Mouse (Mus musculus): ENCODE data around the gene Tmc5. TPM values are rescaled to one million over a fixed set of nuclear protein-coding genes. Genes with fewer than 3 reads are reported as not detected.
A peak's percentile ranks its signal among the peaks of the same experiment; 100 is the strongest.

The Tmc5 gene
- polyA plus RNA-seq, 1 experiment from 2014 or later = 1.0 TPM

- no peak for ATAC-seq (ENCODE audit: low read depth)
- H3K4me3 ChIP-seq (ENCODE audit: low read depth, low read length) = peak overlapping the region; percentile 70
- 21% methylated on average over 7 of the region's 7 CpGs for WGBS
- peak overlapping the region; percentile 86 for H3K9ac ChIP-seq (ENCODE audit: low read depth, low read length)
- H3K27ac ChIP-seq (replicated peaks; ENCODE audit: low read depth, low read length) = no peak overlapping the region
- peak overlapping the region; percentile 94 for H3K4me2 ChIP-seq (ENCODE audit: low read depth, low read length)
- no peak for DNase-seq (ENCODE audit: low spot score)
- 0 out of 2 replicates have a peak, but pooled peaks cover 4% of the 10 kb centered on the region for H3K9me3 ChIP-seq (ENCODE audit: control insufficient read depth, low read length)
- H3K36me3 ChIP-seq (ENCODE audit: control insufficient read depth, insufficient read depth, low read length) = 0 out of 2 replicates have a peak, but pooled peaks cover 4% of the 10 kb centered on the region
- H3K27me3 ChIP-seq (replicated peaks; ENCODE audit: control insufficient read depth, insufficient read depth, low read length) = no peaks in the 10 kb centered on the region
- H3K4me1 ChIP-seq (ENCODE audit: control insufficient read depth, insufficient read depth, low read length) = 0 out of 2 replicates have a peak, but pooled peaks cover 2% of the 10 kb centered on the region
Observed at GRCm38 (mm10) chr7:118583821-118584220, 13.3 kb upstream of the Tmc5 start.

- no peaks in the 10 kb centered on the region for H3K27me3 ChIP-seq (replicated peaks; ENCODE audit: control insufficient read depth, insufficient read depth, low read length)
- H3K36me3 ChIP-seq (ENCODE audit: control insufficient read depth, insufficient read depth, low read length) = 0 out of 2 replicates have a peak, but pooled peaks cover 4% of the 10 kb centered on the region
- ATAC-seq (ENCODE audit: low read depth) (peak; percentile 90), DNase-seq (ENCODE audit: low spot score) (peak; percentile 83)
- WGBS = 2% methylated on average over 14 of the region's 51 CpGs
- peak within 1 kb of the TSS; percentile 94 for H3K4me2 ChIP-seq (ENCODE audit: low read depth, low read length)
- H3K9me3 ChIP-seq (ENCODE audit: control insufficient read depth, low read length) = 0 out of 2 replicates have a peak, but pooled peaks cover 4% of the 10 kb centered on the region
- H3K9ac ChIP-seq (ENCODE audit: low read depth, low read length) = peak within 1 kb of the TSS; percentile 86
- no peak within 1 kb of the TSS for H3K27ac ChIP-seq (replicated peaks; ENCODE audit: low read depth, low read length)
- H3K4me1 ChIP-seq (ENCODE audit: control insufficient read depth, insufficient read depth, low read length) = 0 out of 2 replicates have a peak, but pooled peaks cover 2% of the 10 kb centered on the region
- peak within 1 kb of the TSS; percentile 70 for H3K4me3 ChIP-seq (ENCODE audit: low read depth, low read length)
Observed at GRCm38 (mm10) chr7:118584257-118584907, 12.7 kb upstream of the Tmc5 start, which contains the start of gene Tmc7. Gene Tmc7, minus strand, starts transcription at chr7:118584736.

GRCm38 (mm10) chr7:118584926-118585325 lies 12.2 kb upstream of the Tmc5 start:
- Histone ChIP-seq H3K9ac (ENCODE audit: low read depth, low read length) (peak overlapping the region; percentile 86), H3K4me2 (ENCODE audit: low read depth, low read length) (peak overlapping the region; percentile 94), H3K9me3 (ENCODE audit: control insufficient read depth, low read length) (0 out of 2 replicates have a peak, but pooled peaks cover 4% of the 10 kb centered on the region), H3K4me3 (ENCODE audit: low read depth, low read length) (peak overlapping the region; percentile 70), H3K4me1 (ENCODE audit: control insufficient read depth, insufficient read depth, low read length) (0 out of 2 replicates have a peak, but pooled peaks cover 2% of the 10 kb centered on the region), H3K27ac (replicated peaks; ENCODE audit: low read depth, low read length) (no peak overlapping the region), H3K36me3 (ENCODE audit: control insufficient read depth, insufficient read depth, low read length) (0 out of 2 replicates have a peak, but pooled peaks cover 2% of the 10 kb centered on the region), H3K27me3 (replicated peaks; ENCODE audit: control insufficient read depth, insufficient read depth, low read length) (no peaks in the 10 kb centered on the region)
- no peak for DNase-seq (ENCODE audit: low spot score)
- no peak for ATAC-seq (ENCODE audit: low read depth)
- 73% methylated on average over 5 of the region's 5 CpGs for WGBS

DNA sequence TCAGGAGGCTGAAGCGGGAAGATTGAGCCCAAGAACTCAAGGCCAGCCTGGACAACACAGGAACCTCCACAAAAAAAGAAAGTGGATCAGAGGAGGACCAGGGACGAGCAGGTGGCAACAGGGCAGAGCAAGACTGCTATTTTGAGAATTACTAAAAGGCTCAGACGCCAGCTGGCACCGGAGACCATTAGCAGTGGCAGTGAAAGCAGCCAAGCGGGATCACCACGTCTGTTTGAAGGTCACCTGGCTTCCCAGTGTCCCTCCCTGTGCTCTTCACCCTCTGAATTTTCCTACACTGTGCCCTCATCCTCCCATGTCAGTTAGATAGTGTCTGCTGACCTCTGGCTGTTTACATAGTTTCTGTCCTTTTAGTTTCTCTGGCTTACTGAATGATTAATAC lies 11.2 kb upstream of the Tmc5 start:
- H3K4me1 ChIP-seq (ENCODE audit: control insufficient read depth, insufficient read depth, low read length) = 0 out of 2 replicates have a peak, but pooled peaks cover 2% of the 10 kb centered on the region
- no peaks in the 10 kb centered on the region for H3K27me3 ChIP-seq (replicated peaks; ENCODE audit: control insufficient read depth, insufficient read depth, low read length)
- H3K27ac ChIP-seq (replicated peaks; ENCODE audit: low read depth, low read length) = no peak overlapping the region
- H3K36me3 ChIP-seq (ENCODE audit: control insufficient read depth, insufficient read depth, low read length) = no peaks in the 10 kb centered on the region
- no peak for ATAC-seq (ENCODE audit: low read depth)
- WGBS = 72% methylated on average over 6 of the region's 6 CpGs
- H3K9ac ChIP-seq (ENCODE audit: low read depth, low read length) = no peak overlapping the region
- 0 out of 2 replicates have a peak, but pooled peaks cover 1% of the 10 kb centered on the region for H3K9me3 ChIP-seq (ENCODE audit: control insufficient read depth, low read length)
- H3K4me2 ChIP-seq (ENCODE audit: low read depth, low read length) = no peak overlapping the region
- no peak overlapping the region for H3K4me3 ChIP-seq (ENCODE audit: low read depth, low read length)
- no peak for DNase-seq (ENCODE audit: low spot score)

DNA sequence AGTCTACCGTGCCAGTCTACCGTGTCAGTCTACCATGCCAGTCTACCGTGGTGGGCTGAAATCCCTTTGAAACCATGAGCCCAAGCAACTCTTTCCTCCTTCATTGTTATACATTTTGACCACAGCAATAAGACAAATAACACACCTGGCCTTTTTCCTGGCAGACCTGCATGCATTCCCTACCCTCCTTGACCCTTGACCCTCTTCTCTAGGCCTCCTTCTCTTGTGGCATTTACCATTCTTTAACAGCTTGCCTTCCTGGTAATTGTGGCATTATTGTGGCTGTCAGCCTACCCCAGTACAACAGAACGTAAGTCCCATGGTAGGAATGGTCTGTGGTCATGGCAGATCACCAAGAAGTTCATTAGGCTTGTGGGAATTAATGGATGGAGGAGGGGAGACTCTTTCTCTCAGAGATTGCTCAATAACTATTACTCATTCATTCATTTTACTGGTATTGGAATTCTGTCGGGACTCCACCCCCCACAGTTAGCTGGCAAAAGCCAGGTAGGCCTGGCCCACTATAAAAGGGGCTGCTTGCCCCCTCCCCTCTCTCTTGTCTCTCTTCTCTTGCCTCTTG lies 6.3 kb upstream of the Tmc5 start:
- 93% methylated on average over 5 of the region's 5 CpGs for WGBS
- ATAC-seq (ENCODE audit: low read depth) = no peak

GRCm38 (mm10) chr7:118592146-118592545 lies 5.0 kb upstream of the Tmc5 start:
- Histone ChIP-seq H3K9me3 (ENCODE audit: control insufficient read depth, low read length) (no peaks in the 10 kb centered on the region), H3K4me2 (ENCODE audit: low read depth, low read length) (no peak overlapping the region), H3K27ac (replicated peaks; ENCODE audit: low read depth, low read length) (no peak overlapping the region), H3K9ac (ENCODE audit: low read depth, low read length) (no peak overlapping the region), H3K36me3 (ENCODE audit: control insufficient read depth, insufficient read depth, low read length) (no peaks in the 10 kb centered on the region), H3K27me3 (replicated peaks; ENCODE audit: control insufficient read depth, insufficient read depth, low read length) (peaks cover 12% of the 10 kb centered on the region), H3K4me3 (ENCODE audit: low read depth, low read length) (no peak overlapping the region), H3K4me1 (ENCODE audit: control insufficient read depth, insufficient read depth, low read length) (peaks cover 25% of the 10 kb centered on the region)
- no peak for DNase-seq (ENCODE audit: low spot score)
- WGBS = 13% methylated on average over 6 of the region's 6 CpGs
- ATAC-seq (ENCODE audit: low read depth) = no peak

More for the DNA sequence above, 6.3 kb upstream of the Tmc5 start:
- H3K4me1 ChIP-seq (ENCODE audit: control insufficient read depth, insufficient read depth, low read length) = peaks cover 25% of the 10 kb centered on the region
- H3K9ac ChIP-seq (ENCODE audit: low read depth, low read length) = no peak overlapping the region
- no peak for DNase-seq (ENCODE audit: low spot score)
- no peaks in the 10 kb centered on the region for H3K9me3 ChIP-seq (ENCODE audit: control insufficient read depth, low read length)
- no peaks in the 10 kb centered on the region for H3K27me3 ChIP-seq (replicated peaks; ENCODE audit: control insufficient read depth, insufficient read depth, low read length)
- no peak overlapping the region for H3K4me3 ChIP-seq (ENCODE audit: low read depth, low read length)
- no peak overlapping the region for H3K4me2 ChIP-seq (ENCODE audit: low read depth, low read length)
- no peak overlapping the region for H3K27ac ChIP-seq (replicated peaks; ENCODE audit: low read depth, low read length)
- H3K36me3 ChIP-seq (ENCODE audit: control insufficient read depth, insufficient read depth, low read length) = no peaks in the 10 kb centered on the region

- no peak overlapping the region for H3K9ac ChIP-seq (ENCODE audit: low read depth, low read length)
- peaks cover 26% of the 10 kb centered on the region for H3K27me3 ChIP-seq (replicated peaks; ENCODE audit: control insufficient read depth, insufficient read depth, low read length)
- no peaks in the 10 kb centered on the region for H3K36me3 ChIP-seq (ENCODE audit: control insufficient read depth, insufficient read depth, low read length)
- no peak overlapping the region for H3K4me3 ChIP-seq (ENCODE audit: low read depth, low read length)
- no peaks in the 10 kb centered on the region for H3K9me3 ChIP-seq (ENCODE audit: control insufficient read depth, low read length)
- peaks cover 25% of the 10 kb centered on the region for H3K4me1 ChIP-seq (ENCODE audit: control insufficient read depth, insufficient read depth, low read length)
- H3K4me2 ChIP-seq (ENCODE audit: low read depth, low read length) = peak overlapping the region; percentile 43; the same call in 1 of the 2 replicates
- peak; percentile 92 for DNase-seq (ENCODE audit: low spot score)
- peak; percentile 85 for ATAC-seq (ENCODE audit: low read depth)
- H3K27ac ChIP-seq (replicated peaks; ENCODE audit: low read depth, low read length) = peak overlapping the region; percentile 49
- 9% methylated on average over 9 of the region's 9 CpGs for WGBS
Observed at GRCm38 (mm10) chr7:118593567-118594407, 3.3 kb upstream of the Tmc5 start.

- DNase-seq (ENCODE audit: low spot score) = no peak
- Histone ChIP-seq H3K9ac (ENCODE audit: low read depth, low read length) (0 out of 2 replicates have a peak overlapping the region, but pooled peaks have one; percentile 1), H3K4me1 (ENCODE audit: control insufficient read depth, insufficient read depth, low read length) (peaks cover 25% of the 10 kb centered on the region), H3K4me2 (ENCODE audit: low read depth, low read length) (peak overlapping the region; percentile 43), H3K27ac (replicated peaks; ENCODE audit: low read depth, low read length) (0 out of 2 replicates have a peak overlapping the region, but pooled peaks have one; percentile 49), H3K27me3 (replicated peaks; ENCODE audit: control insufficient read depth, insufficient read depth, low read length) (peaks cover 29% of the 10 kb centered on the region), H3K4me3 (ENCODE audit: low read depth, low read length) (0 out of 2 replicates have a peak overlapping the region, but pooled peaks have one; percentile 12), H3K9me3 (ENCODE audit: control insufficient read depth, low read length) (no peaks in the 10 kb centered on the region), H3K36me3 (ENCODE audit: control insufficient read depth, insufficient read depth, low read length) (no peaks in the 10 kb centered on the region)
- ATAC-seq (ENCODE audit: low read depth) = no peak
- WGBS = 26% methylated on average over 10 of the region's 10 CpGs
Observed at GRCm38 (mm10) chr7:118594611-118595010, 2.5 kb upstream of the Tmc5 start.

Measured in embryonic facial prominence, embryonic 14.5 days (tissue).